Mouse (Mus musculus): Measurements from ENCODE around the gene Tbx21. TPM values are rescaled to one million over a fixed set of nuclear protein-coding genes. Genes with fewer than 3 reads are reported as not detected.

Tbx21 gene
- polyA plus RNA-seq, 1 experiment from 2014 or later, result 0.13 TPM

GRCm38 (mm10) chr11:97138554-97139226 is 23.6 kb upstream of the Tbx21 start:
- Histone ChIP-seq H3K36me3 (ENCODE audit: control insufficient read depth, insufficient read depth) (peaks cover 4% of the 10 kb centered on the region; the same call in 1 of the 2 replicates), H3K4me3 (ENCODE audit: low read depth, low read length) (peak overlapping the region; percentile 29), H3K9ac (ENCODE audit: low read depth, low read length) (0 out of 2 replicates have a peak overlapping the region, but pooled peaks have one; percentile 31), H3K4me1 (replicated peaks; ENCODE audit: control insufficient read depth, insufficient read depth, low read length) (no peaks in the 10 kb centered on the region), H3K27ac (ENCODE audit: low read depth, low read length) (no peak overlapping the region), H3K4me2 (replicated peaks; ENCODE audit: low read depth) (peak overlapping the region; percentile 60), H3K9me3 (ENCODE audit: control insufficient read depth) (no peaks in the 10 kb centered on the region), H3K27me3 (replicated peaks; ENCODE audit: control insufficient read depth, insufficient read depth, low read length) (peaks cover 35% of the 10 kb centered on the region)
- WGBS, result 29% methylated on average over 65 of the region's 69 CpGs
- no peak for ATAC-seq
- TF ChIP-seq CTCF (IDR thresholded peaks at IDR 0.05; ENCODE audit: low read depth), result no peak

DNA sequence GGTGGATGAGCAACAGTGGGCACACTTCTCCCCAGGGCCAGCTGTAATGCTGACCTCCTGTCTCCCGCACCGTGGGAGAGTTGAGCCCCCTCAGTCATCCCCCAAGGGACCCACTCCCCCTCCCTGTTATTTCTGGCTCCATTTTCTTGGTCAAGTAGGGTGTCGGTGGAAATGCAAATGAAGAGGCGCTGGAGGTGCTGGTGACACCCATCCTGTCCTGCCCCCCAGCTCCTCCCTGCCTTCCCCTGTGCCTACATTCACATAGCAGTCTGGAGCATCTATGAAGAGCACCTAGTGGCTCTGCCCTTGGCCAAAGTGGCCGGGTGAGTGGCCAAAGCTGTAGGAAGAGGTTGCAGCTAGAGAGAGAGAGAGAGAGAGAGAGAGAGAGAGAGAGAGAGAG is 18.1 kb upstream of the Tbx21 start:
- H3K9ac ChIP-seq (ENCODE audit: low read depth, low read length), result no peak overlapping the region
- H3K4me1 ChIP-seq (replicated peaks; ENCODE audit: control insufficient read depth, insufficient read depth, low read length), result no peaks in the 10 kb centered on the region
- no peak overlapping the region for H3K4me3 ChIP-seq (ENCODE audit: low read depth, low read length)
- H3K27me3 ChIP-seq (replicated peaks; ENCODE audit: control insufficient read depth, insufficient read depth, low read length), result peaks cover 11% of the 10 kb centered on the region
- no peak for TF ChIP-seq CTCF (IDR thresholded peaks at IDR 0.05; ENCODE audit: low read depth)
- WGBS, result 55% methylated on average over 5 of the region's 5 CpGs
- H3K36me3 ChIP-seq (ENCODE audit: control insufficient read depth, insufficient read depth), result peaks cover 4% of the 10 kb centered on the region; the same call in 1 of the 2 replicates
- no peak overlapping the region for H3K4me2 ChIP-seq (replicated peaks; ENCODE audit: low read depth)
- H3K27ac ChIP-seq (ENCODE audit: low read depth, low read length), result no peak overlapping the region
- ATAC-seq, result no peak
- H3K9me3 ChIP-seq (ENCODE audit: control insufficient read depth), result no peaks in the 10 kb centered on the region

GRCm38 (mm10) chr11:97132185-97132584 is 17.1 kb upstream of the Tbx21 start:
- Histone ChIP-seq H3K36me3 (ENCODE audit: control insufficient read depth, insufficient read depth) (peaks cover 4% of the 10 kb centered on the region; the same call in 1 of the 2 replicates), H3K9me3 (ENCODE audit: control insufficient read depth) (no peaks in the 10 kb centered on the region), H3K4me2 (replicated peaks; ENCODE audit: low read depth) (no peak overlapping the region), H3K4me3 (ENCODE audit: low read depth, low read length) (no peak overlapping the region), H3K27me3 (replicated peaks; ENCODE audit: control insufficient read depth, insufficient read depth, low read length) (peaks cover 5% of the 10 kb centered on the region; the same call in 1 of the 2 replicates), H3K9ac (ENCODE audit: low read depth, low read length) (no peak overlapping the region), H3K4me1 (replicated peaks; ENCODE audit: control insufficient read depth, insufficient read depth, low read length) (no peaks in the 10 kb centered on the region), H3K27ac (ENCODE audit: low read depth, low read length) (no peak overlapping the region)
- TF ChIP-seq CTCF (IDR thresholded peaks at IDR 0.05; ENCODE audit: low read depth), result no peak
- no peak for ATAC-seq
- 23% methylated on average over 6 of the region's 6 CpGs for WGBS

DNA sequence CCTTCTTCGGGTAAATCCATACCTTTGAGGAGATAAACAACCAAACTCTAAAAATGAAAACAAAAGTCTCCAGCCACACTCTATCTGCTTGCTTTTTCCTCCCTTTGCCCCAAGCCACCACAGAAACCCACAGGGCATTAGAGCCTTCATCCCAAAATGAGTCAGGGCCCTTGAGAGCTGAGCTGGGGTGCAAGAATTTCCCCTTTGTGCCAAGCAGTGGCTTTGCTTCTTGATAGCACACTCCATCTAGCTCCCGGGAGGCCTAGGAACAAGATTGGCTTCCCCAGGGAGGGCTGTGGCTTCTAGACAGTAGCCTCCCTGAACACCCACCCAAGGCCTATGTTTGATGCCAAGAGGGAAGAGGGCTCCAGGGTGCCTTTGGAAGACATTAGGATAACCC is 16.6 kb upstream of the Tbx21 start:
- H3K9me3 ChIP-seq (ENCODE audit: control insufficient read depth), result no peaks in the 10 kb centered on the region
- no peak overlapping the region for H3K4me3 ChIP-seq (ENCODE audit: low read depth, low read length)
- H3K27ac ChIP-seq (ENCODE audit: low read depth, low read length), result no peak overlapping the region
- peaks cover 4% of the 10 kb centered on the region; the same call in 1 of the 2 replicates for H3K36me3 ChIP-seq (ENCODE audit: control insufficient read depth, insufficient read depth)
- H3K4me2 ChIP-seq (replicated peaks; ENCODE audit: low read depth), result no peak overlapping the region
- H3K9ac ChIP-seq (ENCODE audit: low read depth, low read length), result no peak overlapping the region
- WGBS, result 68% methylated on average over 2 of the region's 2 CpGs
- no peaks in the 10 kb centered on the region for H3K4me1 ChIP-seq (replicated peaks; ENCODE audit: control insufficient read depth, insufficient read depth, low read length)
- ATAC-seq, result no peak
- TF ChIP-seq CTCF (IDR thresholded peaks at IDR 0.05; ENCODE audit: low read depth), result no peak
- peaks cover 4% of the 10 kb centered on the region; the same call in 1 of the 2 replicates for H3K27me3 ChIP-seq (replicated peaks; ENCODE audit: control insufficient read depth, insufficient read depth, low read length)

DNA sequence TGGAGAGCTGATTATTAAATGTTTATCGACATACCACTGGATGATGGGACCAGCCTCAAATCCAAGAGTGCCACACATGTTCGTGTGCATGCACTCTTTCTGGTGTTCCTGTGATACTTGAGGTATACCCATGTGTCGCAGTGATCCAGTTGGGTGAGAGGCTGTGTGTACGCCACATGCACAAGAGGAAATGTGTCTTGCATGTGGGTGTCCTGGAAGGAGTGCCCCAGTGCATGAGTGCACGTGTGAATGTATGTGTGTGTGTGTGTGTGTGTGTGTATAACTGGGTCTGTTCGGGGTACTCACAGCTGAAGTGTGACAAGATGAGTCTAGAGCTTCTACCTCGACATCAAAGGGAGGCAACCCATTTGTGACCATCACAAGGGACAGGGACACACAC is 15.2 kb upstream of the Tbx21 start:
- H3K9me3 ChIP-seq (ENCODE audit: control insufficient read depth), result no peaks in the 10 kb centered on the region
- no peak overlapping the region for H3K27ac ChIP-seq (ENCODE audit: low read depth, low read length)
- ATAC-seq, result no peak
- WGBS, result 73% methylated on average over 7 of the region's 7 CpGs
- no peaks in the 10 kb centered on the region for H3K4me1 ChIP-seq (replicated peaks; ENCODE audit: control insufficient read depth, insufficient read depth, low read length)
- H3K27me3 ChIP-seq (replicated peaks; ENCODE audit: control insufficient read depth, insufficient read depth, low read length), result peaks cover 7% of the 10 kb centered on the region; the same call in 1 of the 2 replicates
- H3K4me2 ChIP-seq (replicated peaks; ENCODE audit: low read depth), result no peak overlapping the region
- TF ChIP-seq CTCF (IDR thresholded peaks at IDR 0.05; ENCODE audit: low read depth), result no peak
- no peak overlapping the region for H3K4me3 ChIP-seq (ENCODE audit: low read depth, low read length)
- no peak overlapping the region for H3K9ac ChIP-seq (ENCODE audit: low read depth, low read length)
- no peaks in the 10 kb centered on the region for H3K36me3 ChIP-seq (ENCODE audit: control insufficient read depth, insufficient read depth)

DNA sequence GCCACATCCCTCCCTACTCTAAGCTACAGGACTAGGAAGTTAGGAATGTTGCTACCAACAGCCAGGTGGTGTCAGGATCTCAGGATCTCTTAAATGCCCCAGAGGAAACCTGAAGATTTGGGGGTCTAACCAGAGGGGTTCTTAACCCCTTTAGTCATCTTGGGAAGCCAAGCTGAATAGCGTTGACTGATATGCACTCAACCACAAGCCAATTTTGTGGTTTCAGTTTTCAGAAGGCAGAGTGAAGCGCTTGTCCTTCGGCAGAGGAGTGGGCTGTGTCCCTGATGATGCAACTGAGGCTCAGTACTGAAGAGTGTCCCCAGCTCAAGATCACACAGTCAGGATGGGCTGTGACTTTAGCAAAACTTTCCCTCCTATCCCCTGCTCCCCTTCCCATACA is 13.8 kb upstream of the Tbx21 start:
- Histone ChIP-seq H3K9ac (ENCODE audit: low read depth, low read length) (no peak overlapping the region), H3K27ac (ENCODE audit: low read depth, low read length) (no peak overlapping the region), H3K9me3 (ENCODE audit: control insufficient read depth) (no peaks in the 10 kb centered on the region), H3K4me2 (replicated peaks; ENCODE audit: low read depth) (no peak overlapping the region), H3K36me3 (ENCODE audit: control insufficient read depth, insufficient read depth) (no peaks in the 10 kb centered on the region), H3K4me1 (replicated peaks; ENCODE audit: control insufficient read depth, insufficient read depth, low read length) (no peaks in the 10 kb centered on the region), H3K27me3 (replicated peaks; ENCODE audit: control insufficient read depth, insufficient read depth, low read length) (peaks cover 6% of the 10 kb centered on the region; the same call in 1 of the 2 replicates), H3K4me3 (ENCODE audit: low read depth, low read length) (no peak overlapping the region)
- WGBS, result 68% methylated on average over 3 of the region's 3 CpGs
- TF ChIP-seq CTCF (IDR thresholded peaks at IDR 0.05; ENCODE audit: low read depth), result no peak
- no peak for ATAC-seq
